Mouse (Mus musculus): Measurements from ENCODE around the gene Rbbp6. TPM values are rescaled to one million over a fixed set of nuclear protein-coding genes. Genes with fewer than 3 reads are reported as not detected.

Gene Rbbp6
- total and polyA plus RNA-seq, 2 experiments from 2014 or later = 18.3 to 39.4 TPM

GRCm38 (mm10) chr7:123001341-123002027, 36.0 kb downstream of the Rbbp6 start:
- H3K9me3 ChIP-seq (ENCODE audit: low read length) = no peaks in the 10 kb centered on the region
- TF ChIP-seq CTCF (IDR thresholded peaks at IDR 0.05; ENCODE audit: low read depth) = no peak
- H3K9ac ChIP-seq (replicated peaks; ENCODE audit: low read length) = no peak overlapping the region
- ATAC-seq = no peak
- H3K4me2 ChIP-seq (ENCODE audit: low read depth, low read length) = no peak overlapping the region
- H3K36me3 ChIP-seq (ENCODE audit: insufficient read depth, low read length) = peaks cover 50% of the 10 kb centered on the region
- peak overlapping the region; percentile 48 for H3K27ac ChIP-seq
- H3K4me3 ChIP-seq (ENCODE audit: low read length) = no peak overlapping the region
- H3K27me3 ChIP-seq (ENCODE audit: insufficient read depth, low read length) = no peaks in the 10 kb centered on the region
- no peaks in the 10 kb centered on the region for H3K4me1 ChIP-seq (ENCODE audit: insufficient read depth, low read length)
- DNase-seq (ENCODE audit: low spot score) = peak; percentile 22
- WGBS = 47% methylated on average over 20 of the region's 20 CpGs

DNA sequence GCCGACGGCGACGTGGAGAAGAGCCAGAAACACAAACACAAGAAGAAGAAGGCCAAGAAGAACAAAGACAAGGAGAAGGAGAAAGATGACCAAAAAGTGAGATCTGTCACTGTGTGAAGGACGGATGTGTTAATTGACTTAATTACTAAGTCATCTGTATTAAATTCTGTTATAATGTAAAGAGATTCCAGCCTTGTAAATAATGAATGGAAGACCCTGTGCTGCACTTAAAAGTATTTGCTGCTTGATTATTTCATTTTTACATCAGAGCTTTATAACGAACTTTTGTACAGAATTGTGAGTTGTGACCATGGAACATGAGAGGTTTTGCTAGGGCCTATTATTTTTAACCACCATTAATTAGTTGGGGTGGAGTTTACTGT, 36.5 kb downstream of the Rbbp6 start:
- no peak for ATAC-seq
- no peaks in the 10 kb centered on the region for H3K27me3 ChIP-seq (ENCODE audit: insufficient read depth, low read length)
- peaks cover 49% of the 10 kb centered on the region for H3K36me3 ChIP-seq (ENCODE audit: insufficient read depth, low read length)
- no peak for DNase-seq (ENCODE audit: low spot score)
- TF ChIP-seq CTCF (IDR thresholded peaks at IDR 0.05; ENCODE audit: low read depth) = no peak
- H3K27ac ChIP-seq = no peak overlapping the region
- H3K4me3 ChIP-seq (ENCODE audit: low read length) = no peak overlapping the region
- H3K9me3 ChIP-seq (ENCODE audit: low read length) = no peaks in the 10 kb centered on the region
- 74% methylated on average over 6 of the region's 6 CpGs for WGBS
- H3K9ac ChIP-seq (replicated peaks; ENCODE audit: low read length) = no peak overlapping the region
- no peak overlapping the region for H3K4me2 ChIP-seq (ENCODE audit: low read depth, low read length)
- H3K4me1 ChIP-seq (ENCODE audit: insufficient read depth, low read length) = no peaks in the 10 kb centered on the region

DNA sequence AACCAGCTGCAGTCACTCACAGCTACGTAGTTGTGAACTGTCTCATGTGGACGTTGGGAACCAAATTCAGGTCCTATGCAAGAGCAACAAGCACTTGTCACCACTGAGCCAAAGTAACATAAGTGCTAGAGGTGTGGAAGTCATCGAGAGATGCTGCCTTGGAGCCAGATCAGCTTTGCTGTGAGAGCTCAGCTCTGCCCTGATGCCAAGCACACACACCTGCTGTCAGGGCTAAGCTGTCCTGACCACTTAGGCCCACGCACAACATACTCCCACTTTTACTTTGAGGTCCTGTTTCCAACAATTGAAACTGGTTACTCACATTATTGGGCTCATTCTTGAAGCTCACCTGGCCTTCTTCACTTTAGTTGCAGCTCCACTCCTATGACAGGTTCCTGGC, 37.7 kb downstream of the Rbbp6 start:
- DNase-seq (ENCODE audit: low spot score) = no peak
- Histone ChIP-seq H3K9ac (replicated peaks; ENCODE audit: low read length) (no peak overlapping the region), H3K4me1 (ENCODE audit: insufficient read depth, low read length) (no peaks in the 10 kb centered on the region), H3K27ac (no peak overlapping the region), H3K4me2 (ENCODE audit: low read depth, low read length) (no peak overlapping the region), H3K27me3 (ENCODE audit: insufficient read depth, low read length) (no peaks in the 10 kb centered on the region), H3K36me3 (ENCODE audit: insufficient read depth, low read length) (peaks cover 49% of the 10 kb centered on the region), H3K4me3 (ENCODE audit: low read length) (no peak overlapping the region), H3K9me3 (ENCODE audit: low read length) (no peaks in the 10 kb centered on the region)
- no peak for TF ChIP-seq CTCF (IDR thresholded peaks at IDR 0.05; ENCODE audit: low read depth)
- ATAC-seq = no peak
- 87% methylated on average over 4 of the region's 4 CpGs for WGBS

- WGBS = 97% methylated on average over 5 of the region's 5 CpGs
- H3K4me3 ChIP-seq (ENCODE audit: low read length) = no peak overlapping the region
- no peak overlapping the region for H3K4me2 ChIP-seq (ENCODE audit: low read depth, low read length)
- H3K9me3 ChIP-seq (ENCODE audit: low read length) = no peaks in the 10 kb centered on the region
- TF ChIP-seq CTCF (IDR thresholded peaks at IDR 0.05; ENCODE audit: low read depth) = no peak
- ATAC-seq (no peak), DNase-seq (ENCODE audit: low spot score) (no peak)
- no peaks in the 10 kb centered on the region for H3K4me1 ChIP-seq (ENCODE audit: insufficient read depth, low read length)
- H3K27ac ChIP-seq = no peak overlapping the region
- H3K9ac ChIP-seq (replicated peaks; ENCODE audit: low read length) = no peak overlapping the region
- no peaks in the 10 kb centered on the region for H3K27me3 ChIP-seq (ENCODE audit: insufficient read depth, low read length)
- peaks cover 39% of the 10 kb centered on the region for H3K36me3 ChIP-seq (ENCODE audit: insufficient read depth, low read length)
Measured at GRCm38 (mm10) chr7:123004442-123004841, 39.0 kb downstream of the Rbbp6 start.

DNA sequence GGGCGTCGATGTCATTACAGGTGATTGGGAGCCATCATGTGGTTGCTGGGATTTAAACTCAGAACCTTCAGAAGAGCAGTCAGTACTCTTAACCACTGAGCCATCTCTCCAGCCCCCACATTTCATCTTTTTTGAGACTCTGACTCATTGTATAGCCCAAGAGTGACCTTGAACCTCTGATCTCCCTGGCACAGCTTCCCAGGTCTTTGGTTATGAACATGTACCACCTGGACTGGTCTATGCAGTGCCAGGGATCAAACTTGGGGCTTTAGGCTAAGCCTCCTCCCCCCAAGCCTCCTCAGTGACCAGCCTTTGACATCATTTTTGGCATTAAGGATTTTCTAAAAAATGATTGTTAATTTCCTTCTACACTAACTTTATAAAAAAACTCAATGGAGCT, 40.8 kb downstream of the Rbbp6 start:
- Histone ChIP-seq H3K4me3 (ENCODE audit: low read length) (no peak overlapping the region), H3K4me1 (ENCODE audit: insufficient read depth, low read length) (no peaks in the 10 kb centered on the region), H3K9ac (replicated peaks; ENCODE audit: low read length) (no peak overlapping the region), H3K36me3 (ENCODE audit: insufficient read depth, low read length) (peaks cover 29% of the 10 kb centered on the region), H3K9me3 (ENCODE audit: low read length) (no peaks in the 10 kb centered on the region), H3K27ac (no peak overlapping the region), H3K4me2 (ENCODE audit: low read depth, low read length) (no peak overlapping the region), H3K27me3 (ENCODE audit: insufficient read depth, low read length) (no peaks in the 10 kb centered on the region)
- WGBS = 69% methylated on average over 2 of the region's 2 CpGs
- no peak for DNase-seq (ENCODE audit: low spot score)
- no peak for TF ChIP-seq CTCF (IDR thresholded peaks at IDR 0.05; ENCODE audit: low read depth)
- no peak for ATAC-seq

- 81% methylated on average over 4 of the region's 4 CpGs for WGBS
- Histone ChIP-seq H3K36me3 (ENCODE audit: insufficient read depth, low read length) (peaks cover 19% of the 10 kb centered on the region), H3K4me1 (ENCODE audit: insufficient read depth, low read length) (no peaks in the 10 kb centered on the region), H3K9me3 (ENCODE audit: low read length) (no peaks in the 10 kb centered on the region), H3K4me3 (ENCODE audit: low read length) (no peak overlapping the region), H3K9ac (replicated peaks; ENCODE audit: low read length) (no peak overlapping the region), H3K4me2 (ENCODE audit: low read depth, low read length) (no peak overlapping the region), H3K27ac (no peak overlapping the region), H3K27me3 (ENCODE audit: insufficient read depth, low read length) (no peaks in the 10 kb centered on the region)
- ATAC-seq (no peak), DNase-seq (ENCODE audit: low spot score) (no peak)
- TF ChIP-seq CTCF (IDR thresholded peaks at IDR 0.05; ENCODE audit: low read depth) = no peak
Measured at GRCm38 (mm10) chr7:123007743-123008142, 42.3 kb downstream of the Rbbp6 start.

- ATAC-seq (no peak), DNase-seq (ENCODE audit: low spot score) (no peak)
- Histone ChIP-seq H3K4me3 (ENCODE audit: low read length) (no peak overlapping the region), H3K36me3 (ENCODE audit: insufficient read depth, low read length) (no peaks in the 10 kb centered on the region), H3K27ac (no peak overlapping the region), H3K4me2 (ENCODE audit: low read depth, low read length) (no peak overlapping the region), H3K9me3 (ENCODE audit: low read length) (no peaks in the 10 kb centered on the region), H3K4me1 (ENCODE audit: insufficient read depth, low read length) (no peaks in the 10 kb centered on the region), H3K9ac (replicated peaks; ENCODE audit: low read length) (no peak overlapping the region), H3K27me3 (ENCODE audit: insufficient read depth, low read length) (no peaks in the 10 kb centered on the region)
- WGBS = 58% methylated on average over 5 of the region's 5 CpGs
- TF ChIP-seq CTCF (IDR thresholded peaks at IDR 0.05; ENCODE audit: low read depth) = no peak
Measured at GRCm38 (mm10) chr7:123013466-123013865, 48.0 kb downstream of the Rbbp6 start.
